Mouse (Mus musculus): ENCODE data around the gene Tet3. TPM values are rescaled to one million over a fixed set of nuclear protein-coding genes. Genes with fewer than 3 reads are reported as not detected.
A peak's percentile ranks its signal among the peaks of the same experiment; 100 is the strongest.

Gene Tet3
- polyA plus RNA-seq, 1 experiment: 16.6 TPM

DNA sequence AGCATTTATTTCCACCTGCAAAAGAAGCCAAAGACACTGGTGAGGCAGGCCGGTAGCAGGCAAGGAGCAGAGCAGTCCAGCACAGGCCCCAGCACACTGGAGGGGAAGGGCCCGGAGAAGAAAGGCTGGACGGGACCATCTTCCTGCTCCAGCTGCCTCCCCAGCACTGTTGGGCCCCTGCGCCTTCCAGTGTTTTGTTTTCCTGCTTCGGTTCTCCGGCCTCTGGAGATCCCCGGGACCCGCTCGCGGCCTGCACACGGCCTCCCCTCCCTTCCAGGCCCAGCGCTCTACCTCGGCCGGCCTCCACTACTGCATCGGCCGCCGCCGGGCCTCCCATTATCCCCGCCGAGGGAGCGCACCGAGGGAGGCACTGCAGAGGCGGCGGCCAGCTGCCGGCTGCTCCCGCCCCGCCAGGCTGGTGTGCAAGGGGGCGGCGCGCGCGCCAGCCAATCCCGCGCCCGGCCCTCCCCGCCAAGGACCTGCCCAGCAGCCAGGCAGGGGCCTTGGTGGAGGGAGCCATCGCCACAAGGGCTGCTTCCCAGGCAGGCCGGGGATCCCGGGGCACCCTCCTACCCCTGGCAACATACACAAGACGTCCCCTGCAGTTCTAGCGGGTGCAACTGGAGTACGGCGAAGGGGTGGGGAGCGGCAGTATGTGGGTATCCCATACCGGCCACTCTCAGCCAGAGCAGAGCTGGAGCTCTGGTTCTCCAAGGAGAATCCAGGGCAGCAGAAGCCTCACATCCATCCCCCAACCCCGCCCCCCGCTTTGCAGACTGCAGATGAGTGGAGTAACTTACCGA is 17.4 kb downstream of the Tet3 start:
- H3K4me1 ChIP-seq (ENCODE audit: control insufficient read depth, insufficient read depth, low read length): peaks cover 13% of the 10 kb centered on the region; the same call in 1 of the 2 replicates
- H3K27ac ChIP-seq (ENCODE audit: insufficient read depth, low read length): peak overlapping the region; percentile 92
- peak overlapping the region; percentile 86 for H3K4me3 ChIP-seq (ENCODE audit: insufficient read depth, low read length)
- TF ChIP-seq POLR2A (IDR thresholded peaks at IDR 0.05; ENCODE audit: extremely low read depth, insufficient read depth, low read length) (peak; percentile 60), CTCF (IDR thresholded peaks at IDR 0.05; ENCODE audit: extremely low read depth, insufficient read depth, low read length) (no peak)

DNA sequence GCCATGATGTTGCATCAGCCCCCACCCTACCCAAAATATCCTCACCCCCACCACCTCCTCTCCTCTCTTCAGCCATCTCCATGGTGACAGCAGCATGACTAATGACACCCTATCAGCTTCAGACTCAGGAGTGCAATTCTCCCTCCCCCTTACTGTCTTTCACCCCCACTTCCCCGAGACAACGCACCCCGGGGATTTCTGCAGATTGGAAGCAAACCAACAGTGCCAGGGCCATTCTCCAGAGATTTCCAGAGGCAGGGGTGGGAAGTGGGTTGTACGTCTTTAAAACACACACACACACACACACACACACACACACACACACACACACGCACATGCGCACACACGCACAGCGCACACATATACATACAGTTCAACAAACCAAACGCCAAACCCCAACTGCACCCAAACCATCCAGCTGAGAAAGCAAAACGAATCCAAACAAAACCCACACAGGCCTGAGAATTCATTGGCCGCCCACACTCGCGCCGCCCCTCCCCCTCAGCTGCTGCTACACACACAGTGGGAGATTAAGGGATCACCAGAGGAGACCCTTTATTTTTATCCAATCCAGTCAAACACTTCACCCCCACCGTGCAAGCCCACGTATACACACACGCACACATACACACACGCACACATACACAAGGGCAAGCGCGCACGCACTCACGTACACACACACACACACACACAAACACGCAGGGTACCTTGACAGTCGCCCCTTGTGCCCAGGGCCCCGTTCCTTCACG is 18.2 kb downstream of the Tet3 start:
- Histone ChIP-seq H3K4me3 (ENCODE audit: insufficient read depth, low read length) (peak overlapping the region; percentile 86), H3K4me1 (ENCODE audit: control insufficient read depth, insufficient read depth, low read length) (peaks cover 13% of the 10 kb centered on the region; the same call in 1 of the 2 replicates), H3K27ac (ENCODE audit: insufficient read depth, low read length) (peak overlapping the region; percentile 92)
- no peak for TF ChIP-seq CTCF (IDR thresholded peaks at IDR 0.05; ENCODE audit: extremely low read depth, insufficient read depth, low read length)
- 0 out of 2 replicates have a peak, but pooled peaks have one; percentile 5 for TF ChIP-seq POLR2A (IDR thresholded peaks at IDR 0.05; ENCODE audit: extremely low read depth, insufficient read depth, low read length)

DNA sequence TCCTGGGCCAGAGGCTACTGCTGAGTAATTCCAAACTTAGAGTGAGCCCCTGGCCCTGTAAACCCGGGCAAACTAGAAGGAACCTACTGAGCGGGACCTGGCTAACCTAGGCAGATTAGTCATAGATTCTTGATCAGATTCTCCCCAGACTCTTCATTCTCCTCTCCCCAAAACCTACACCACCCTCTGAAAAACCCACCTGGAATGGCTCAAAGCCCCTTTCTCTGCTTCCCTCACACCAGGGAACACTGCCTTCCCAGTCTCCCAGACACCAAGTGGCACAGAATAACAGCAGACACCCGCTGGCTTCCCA is 18.7 kb downstream of the Tet3 start:
- peak overlapping the region; percentile 49 for H3K27ac ChIP-seq (ENCODE audit: insufficient read depth, low read length)
- H3K4me3 ChIP-seq (ENCODE audit: insufficient read depth, low read length): peak overlapping the region; percentile 86
- TF ChIP-seq CTCF (IDR thresholded peaks at IDR 0.05; ENCODE audit: extremely low read depth, insufficient read depth, low read length) (no peak), POLR2A (IDR thresholded peaks at IDR 0.05; ENCODE audit: extremely low read depth, insufficient read depth, low read length) (peak; percentile 82)
- peaks cover 13% of the 10 kb centered on the region; the same call in 1 of the 2 replicates for H3K4me1 ChIP-seq (ENCODE audit: control insufficient read depth, insufficient read depth, low read length)

DNA sequence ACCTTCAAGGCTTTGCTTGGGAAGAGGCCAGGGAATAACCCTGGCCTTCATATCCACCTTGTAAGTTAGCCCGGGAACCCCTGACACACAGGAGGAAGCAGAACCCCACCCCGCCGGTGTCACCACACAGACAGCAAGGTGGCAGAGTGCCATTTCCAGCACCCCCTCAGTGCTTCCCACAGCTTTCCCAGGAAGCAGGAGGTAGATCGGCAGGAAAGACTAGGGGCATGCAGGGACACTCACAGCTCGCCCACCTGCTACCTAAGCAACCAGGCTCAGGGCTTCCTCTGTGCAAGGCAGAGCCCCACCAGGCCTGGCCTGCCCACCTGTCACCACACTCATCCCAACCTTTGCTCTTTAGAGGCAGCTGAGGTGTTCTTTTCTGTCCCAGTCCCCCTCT is 19.1 kb downstream of the Tet3 start:
- H3K4me1 ChIP-seq (ENCODE audit: control insufficient read depth, insufficient read depth, low read length): peaks cover 12% of the 10 kb centered on the region; the same call in 1 of the 2 replicates

DNA sequence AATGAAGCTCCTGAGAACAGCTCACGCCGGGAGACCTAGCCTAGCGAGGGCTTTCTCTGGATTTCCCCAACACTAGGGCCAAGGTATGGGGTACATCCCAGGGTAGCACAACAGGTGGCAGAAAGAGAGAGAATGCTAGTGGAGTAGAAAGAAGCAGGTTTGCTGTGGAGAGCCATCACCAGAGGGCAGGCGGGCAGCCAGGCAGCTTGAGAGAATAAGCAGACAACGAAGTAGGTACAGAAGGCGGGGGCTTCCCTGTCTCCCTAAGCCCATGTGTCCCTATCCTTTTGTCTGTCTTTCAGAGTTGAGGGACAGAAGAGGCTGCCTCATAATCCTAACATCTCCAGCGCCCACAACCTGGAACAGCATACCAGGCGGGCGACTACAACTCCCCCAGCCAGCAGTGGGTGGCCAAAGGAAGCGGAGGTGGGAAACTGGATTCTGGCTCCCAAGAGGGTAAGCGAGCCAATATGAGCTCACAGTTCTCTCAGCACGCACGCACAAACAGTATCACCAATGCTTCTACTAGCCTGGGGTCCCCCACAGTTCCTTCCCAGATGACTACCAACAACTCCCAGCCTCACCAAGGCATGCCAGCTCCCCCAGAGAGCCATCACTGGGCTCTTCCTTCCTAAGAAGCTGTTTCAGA is 19.6 kb downstream of the Tet3 start:
- peak overlapping the region; percentile 86 for H3K4me3 ChIP-seq (ENCODE audit: insufficient read depth, low read length)
- peak overlapping the region; percentile 49 for H3K27ac ChIP-seq (ENCODE audit: insufficient read depth, low read length)
- peaks cover 12% of the 10 kb centered on the region; the same call in 1 of the 2 replicates for H3K4me1 ChIP-seq (ENCODE audit: control insufficient read depth, insufficient read depth, low read length)
- no peak for TF ChIP-seq POLR2A (IDR thresholded peaks at IDR 0.05; ENCODE audit: extremely low read depth, insufficient read depth, low read length)
- TF ChIP-seq CTCF (IDR thresholded peaks at IDR 0.05; ENCODE audit: extremely low read depth, insufficient read depth, low read length): no peak

More for the DNA sequence above, 19.1 kb downstream of the Tet3 start:
- Histone ChIP-seq H3K27ac (ENCODE audit: insufficient read depth, low read length) (peak overlapping the region; percentile 49), H3K4me3 (ENCODE audit: insufficient read depth, low read length) (peak overlapping the region; percentile 86)
- no peak for TF ChIP-seq CTCF (IDR thresholded peaks at IDR 0.05; ENCODE audit: extremely low read depth, insufficient read depth, low read length)
- TF ChIP-seq POLR2A (IDR thresholded peaks at IDR 0.05; ENCODE audit: extremely low read depth, insufficient read depth, low read length): peak; percentile 27; the same call in 1 of the 2 replicates

DNA sequence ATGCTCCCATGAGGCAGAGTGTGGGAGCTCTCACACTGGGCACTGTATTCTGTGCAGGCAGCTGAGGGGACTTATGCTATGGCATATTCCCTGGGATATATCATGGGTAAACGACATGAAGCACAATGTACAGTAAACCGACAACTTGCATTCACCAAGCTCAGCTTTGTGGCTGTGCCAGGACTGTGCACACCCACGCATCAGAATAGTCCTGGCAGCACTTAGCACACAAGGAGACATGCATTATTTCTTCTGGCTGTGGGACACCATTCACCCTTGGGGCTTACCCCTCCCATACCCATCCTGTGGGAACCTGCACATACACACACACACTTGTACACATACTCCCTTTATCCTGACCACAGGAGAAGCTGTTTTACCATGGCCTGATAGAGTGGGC is 20.3 kb downstream of the Tet3 start:
- Histone ChIP-seq H3K4me1 (ENCODE audit: control insufficient read depth, insufficient read depth, low read length) (peaks cover 11% of the 10 kb centered on the region), H3K27ac (ENCODE audit: insufficient read depth, low read length) (no peak overlapping the region), H3K4me3 (ENCODE audit: insufficient read depth, low read length) (peak overlapping the region; percentile 86)
- TF ChIP-seq CTCF (IDR thresholded peaks at IDR 0.05; ENCODE audit: extremely low read depth, insufficient read depth, low read length): no peak
- no peak for TF ChIP-seq POLR2A (IDR thresholded peaks at IDR 0.05; ENCODE audit: extremely low read depth, insufficient read depth, low read length)

DNA sequence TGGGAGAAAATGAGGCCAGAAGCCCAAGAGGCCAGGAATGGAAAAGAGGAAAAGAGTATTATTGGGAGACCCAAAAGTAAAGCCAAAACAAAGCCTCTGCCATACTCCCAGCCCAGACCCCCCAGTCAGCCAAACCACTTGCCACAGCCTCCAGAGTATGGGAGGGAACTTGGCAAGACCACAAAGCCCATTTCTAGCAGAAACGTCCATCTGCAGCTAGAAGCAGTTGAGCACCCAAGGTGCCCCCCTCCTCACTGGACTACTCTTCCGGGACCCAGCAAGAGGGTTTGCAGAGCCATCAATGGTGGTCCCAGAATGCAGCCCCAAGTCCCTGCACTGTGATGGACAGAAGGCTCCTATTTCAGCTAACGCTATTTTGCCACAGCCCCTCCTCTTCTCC is 21.1 kb downstream of the Tet3 start:
- H3K27ac ChIP-seq (ENCODE audit: insufficient read depth, low read length): no peak overlapping the region

DNA sequence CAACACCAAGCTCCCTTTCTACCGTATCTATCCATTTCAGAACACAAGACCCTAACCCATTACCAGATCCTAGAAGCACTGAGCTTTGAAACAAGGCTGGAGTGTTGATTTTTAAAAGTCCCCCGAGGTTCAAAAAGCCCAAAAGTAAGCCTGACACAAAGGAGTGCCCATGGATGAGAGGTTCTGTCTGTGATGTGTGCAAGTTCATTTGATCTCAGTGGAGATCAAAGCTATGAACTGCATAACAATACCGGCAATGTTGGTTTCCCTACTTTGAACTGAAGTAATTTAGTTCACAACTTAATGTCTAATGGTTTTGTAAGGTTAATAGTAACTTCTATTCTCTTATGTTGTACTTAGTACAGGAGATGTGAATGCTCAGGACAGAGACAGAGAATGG is 21.7 kb downstream of the Tet3 start:
- Histone ChIP-seq H3K27ac (ENCODE audit: insufficient read depth, low read length) (no peak overlapping the region), H3K4me1 (ENCODE audit: control insufficient read depth, insufficient read depth, low read length) (peaks cover 15% of the 10 kb centered on the region), H3K4me3 (ENCODE audit: insufficient read depth, low read length) (no peak overlapping the region)
- TF ChIP-seq CTCF (IDR thresholded peaks at IDR 0.05; ENCODE audit: extremely low read depth, insufficient read depth, low read length) (no peak), POLR2A (IDR thresholded peaks at IDR 0.05; ENCODE audit: extremely low read depth, insufficient read depth, low read length) (no peak)

More for the DNA sequence above, 21.1 kb downstream of the Tet3 start:
- TF ChIP-seq CTCF (IDR thresholded peaks at IDR 0.05; ENCODE audit: extremely low read depth, insufficient read depth, low read length): no peak
- TF ChIP-seq POLR2A (IDR thresholded peaks at IDR 0.05; ENCODE audit: extremely low read depth, insufficient read depth, low read length): no peak
- H3K4me3 ChIP-seq (ENCODE audit: insufficient read depth, low read length): 0 out of 2 replicates have a peak overlapping the region, but pooled peaks have one; percentile 86
- H3K4me1 ChIP-seq (ENCODE audit: control insufficient read depth, insufficient read depth, low read length): peaks cover 11% of the 10 kb centered on the region

DNA sequence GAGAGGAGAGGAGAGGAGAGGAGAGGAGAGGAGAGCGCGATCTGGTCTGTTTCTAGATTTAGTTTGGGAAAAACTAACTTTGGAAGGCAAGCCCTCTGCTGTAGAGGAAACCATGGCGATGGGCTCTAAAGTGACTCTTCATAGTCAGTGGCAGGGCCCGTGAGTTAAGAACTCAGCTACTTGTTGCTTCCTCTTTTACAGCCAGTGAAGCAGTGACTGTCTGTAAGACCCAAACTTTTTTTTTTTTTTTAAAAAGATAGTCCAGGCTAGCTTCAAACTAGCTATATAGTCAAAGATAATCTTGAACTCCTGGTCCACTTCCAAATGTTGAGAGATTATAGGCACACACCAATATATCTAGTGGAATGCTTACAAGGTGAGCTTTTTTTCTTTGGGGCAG is 22.3 kb downstream of the Tet3 start:
- Histone ChIP-seq H3K4me3 (ENCODE audit: insufficient read depth, low read length) (no peak overlapping the region), H3K27ac (ENCODE audit: insufficient read depth, low read length) (no peak overlapping the region), H3K4me1 (ENCODE audit: control insufficient read depth, insufficient read depth, low read length) (peaks cover 20% of the 10 kb centered on the region)
- TF ChIP-seq POLR2A (IDR thresholded peaks at IDR 0.05; ENCODE audit: extremely low read depth, insufficient read depth, low read length): no peak
- no peak for TF ChIP-seq CTCF (IDR thresholded peaks at IDR 0.05; ENCODE audit: extremely low read depth, insufficient read depth, low read length)

All from cortical plate, adult 2 months (tissue).